Mouse (Mus musculus) stomach, embryonic 15.5 days (tissue): ENCODE measurements around the gene Srms. TPM values are rescaled to one million over a fixed set of nuclear protein-coding genes. Genes with fewer than 3 reads are reported as not detected.

ENCODE experiments used
- ATAC-seq: fragments of 200-750 bp; cut with Nextera tagmentation; 2 replicates; pipeline ENCODE4 v1.8.0; 2017; ENCODE audit warnings: low read depth, moderate number of reproducible peaks, moderate TSS enrichment; ENCODE audit not compliant: insufficient read depth, low FRiP score
- H3K27ac ChIP-seq: fragments of 300-500 bp; sonication (generic); 2 replicates; pipeline ENCODE4 v1.5.1; 2015; ENCODE audit warnings: mild to moderate bottlenecking, inconsistent platforms
- H3K27me3 ChIP-seq: fragments of 300-500 bp; sonication (generic); replicated peaks from 2 replicates; pipeline ENCODE4 v1.6.1; 2015; ENCODE audit warnings: inconsistent platforms
- H3K36me3 ChIP-seq: fragments of 300-500 bp; sonication (generic); 2 replicates; pipeline ENCODE4 v1.6.1; 2015; ENCODE audit warnings: inconsistent platforms
- H3K4me1 ChIP-seq: fragments of 300-500 bp; sonication (generic); 2 replicates; pipeline ENCODE4 v1.6.1; 2015; ENCODE audit warnings: inconsistent platforms
- H3K4me2 ChIP-seq: fragments of 300-500 bp; sonication (generic); 2 replicates; pipeline ENCODE4 v1.6.1; 2015; ENCODE audit warnings: mild to moderate bottlenecking, inconsistent platforms
- H3K4me3 ChIP-seq: fragments of 300-500 bp; sonication (generic); replicated peaks from 2 replicates; pipeline ENCODE4 v1.5.1; 2015; ENCODE audit warnings: inconsistent platforms
- H3K9ac ChIP-seq: fragments of 300-500 bp; sonication (generic); 2 replicates; pipeline ENCODE4 v1.6.1; 2015; ENCODE audit warnings: inconsistent platforms
- H3K9me3 ChIP-seq: fragments of 300-500 bp; sonication (generic); 2 replicates; pipeline ENCODE4 v1.6.1; 2016; ENCODE audit warnings: inconsistent platforms
- WGBS: fragments of 180-500 bp; shearing (Covaris S2); methylation state at CpG from one replicate; pipeline ENCODE4 v1.1.7; 2015; 5-methylcytosine and 5-hydroxymethylcytosine counted together
- polyA plus RNA-seq: library from polyadenylated mRNA; unstranded; fragments of >200 nt; fragmentation: Nextera tagmentation; extraction: Ambion mirVana; gene quantifications from 2 replicates; pipeline ENCODE4 v1.2.1, GENCODE M21; 2015

Gene Srms
- polyA plus RNA-seq, 1 experiment from 2014 or later = 0.18 TPM

- H3K9me3 ChIP-seq = no peaks in the 10 kb centered on the region
- peaks cover 11% of the 10 kb centered on the region for H3K4me1 ChIP-seq
- no peak overlapping the region for H3K9ac ChIP-seq
- no peaks in the 10 kb centered on the region for H3K27me3 ChIP-seq
- no peak overlapping the region for H3K4me2 ChIP-seq
- 88% methylated on average over 1 of the region's 1 CpGs for WGBS
- 0 out of 2 replicates have a peak overlapping the region, but pooled peaks have one; percentile 95 for H3K27ac ChIP-seq
- ATAC-seq = no peak
- H3K4me3 ChIP-seq = no peak overlapping the region
- no peaks in the 10 kb centered on the region for H3K36me3 ChIP-seq
Observed at GRCm38 (mm10) chr2:181189321-181189720, 23.7 kb downstream of the Srms start.

- H3K9me3 ChIP-seq = no peaks in the 10 kb centered on the region
- 0 out of 2 replicates have a peak overlapping the region, but pooled peaks have one; percentile 11 for H3K4me3 ChIP-seq
- peak overlapping the region; percentile 95; the same call in 1 of the 2 replicates for H3K27ac ChIP-seq
- H3K27me3 ChIP-seq = no peaks in the 10 kb centered on the region
- H3K36me3 ChIP-seq = no peaks in the 10 kb centered on the region
- H3K4me2 ChIP-seq = peak overlapping the region; percentile 92
- WGBS = 53% methylated on average over 2 of the region's 2 CpGs
- ATAC-seq = no peak
- peaks cover 11% of the 10 kb centered on the region for H3K4me1 ChIP-seq
- H3K9ac ChIP-seq = no peak overlapping the region
Observed at GRCm38 (mm10) chr2:181188681-181189080, 24.3 kb downstream of the Srms start.

GRCm38 (mm10) chr2:181187121-181188000 lies 25.6 kb downstream of the Srms start, which contains the start of gene Ppdpf:
Gene Ppdpf, plus strand, starts transcription at chr2:181187247.
- H3K27me3 ChIP-seq = no peaks in the 10 kb centered on the region
- no peaks in the 10 kb centered on the region for H3K36me3 ChIP-seq
- peak within 1 kb of the TSS; percentile 66 for H3K9ac ChIP-seq
- peak within 1 kb of the TSS; percentile 75 for H3K4me3 ChIP-seq
- peak within 1 kb of the TSS; percentile 92 for H3K4me2 ChIP-seq
- H3K4me1 ChIP-seq = peaks cover 11% of the 10 kb centered on the region
- no peaks in the 10 kb centered on the region for H3K9me3 ChIP-seq
- peak; percentile 97 for ATAC-seq
- H3K27ac ChIP-seq = peak within 1 kb of the TSS; percentile 95
- WGBS = under 1% methylated on average over 64 of the region's 64 CpGs

GRCm38 (mm10) chr2:181186635-181187034 lies 26.4 kb downstream of the Srms start:
- peak overlapping the region; percentile 30; the same call in 1 of the 2 replicates for H3K9ac ChIP-seq

GRCm38 (mm10) chr2:181180898-181181297 lies 32.1 kb downstream of the Srms start:
- Histone ChIP-seq H3K36me3 (no peaks in the 10 kb centered on the region), H3K9me3 (no peaks in the 10 kb centered on the region), H3K9ac (no peak overlapping the region), H3K4me3 (no peak overlapping the region), H3K27ac (no peak overlapping the region), H3K4me1 (no peaks in the 10 kb centered on the region), H3K27me3 (no peaks in the 10 kb centered on the region), H3K4me2 (no peak overlapping the region)
- no peak for ATAC-seq
- 71% methylated on average over 6 of the region's 6 CpGs for WGBS

More at GRCm38 (mm10) chr2:181186635-181187034, 26.4 kb downstream of the Srms start:
- Histone ChIP-seq H3K27me3 (no peaks in the 10 kb centered on the region), H3K4me1 (peaks cover 11% of the 10 kb centered on the region), H3K4me3 (peak overlapping the region; percentile 75), H3K9me3 (no peaks in the 10 kb centered on the region), H3K4me2 (peak overlapping the region; percentile 92), H3K36me3 (no peaks in the 10 kb centered on the region), H3K27ac (peak overlapping the region; percentile 95)
- peak; percentile 75 for ATAC-seq
- under 1% methylated on average over 14 of the region's 14 CpGs for WGBS

GRCm38 (mm10) chr2:181178471-181178870 lies 34.5 kb downstream of the Srms start:
- Histone ChIP-seq H3K9me3 (no peaks in the 10 kb centered on the region), H3K9ac (no peak overlapping the region), H3K36me3 (no peaks in the 10 kb centered on the region), H3K4me1 (no peaks in the 10 kb centered on the region), H3K4me3 (no peak overlapping the region), H3K27me3 (no peaks in the 10 kb centered on the region), H3K4me2 (no peak overlapping the region), H3K27ac (no peak overlapping the region)
- ATAC-seq = no peak
- WGBS = 78% methylated on average over 5 of the region's 5 CpGs

GRCm38 (mm10) chr2:181178015-181178414 lies 35.0 kb downstream of the Srms start:
- no peak overlapping the region for H3K9ac ChIP-seq
- H3K4me3 ChIP-seq = no peak overlapping the region
- 74% methylated on average over 3 of the region's 3 CpGs for WGBS
- H3K4me1 ChIP-seq = no peaks in the 10 kb centered on the region
- H3K27me3 ChIP-seq = no peaks in the 10 kb centered on the region
- no peak overlapping the region for H3K27ac ChIP-seq
- H3K4me2 ChIP-seq = no peak overlapping the region
- no peaks in the 10 kb centered on the region for H3K36me3 ChIP-seq
- ATAC-seq = no peak
- no peaks in the 10 kb centered on the region for H3K9me3 ChIP-seq

GRCm38 (mm10) chr2:181174646-181175045 lies 38.3 kb downstream of the Srms start:
- Histone ChIP-seq H3K36me3 (no peaks in the 10 kb centered on the region), H3K9ac (no peak overlapping the region), H3K4me1 (no peaks in the 10 kb centered on the region), H3K4me2 (no peak overlapping the region), H3K27me3 (no peaks in the 10 kb centered on the region), H3K27ac (no peak overlapping the region), H3K9me3 (no peaks in the 10 kb centered on the region), H3K4me3 (no peak overlapping the region)
- WGBS = 81% methylated on average over 3 of the region's 3 CpGs
- no peak for ATAC-seq

- no peaks in the 10 kb centered on the region for H3K27me3 ChIP-seq
- no peak for ATAC-seq
- no peaks in the 10 kb centered on the region for H3K36me3 ChIP-seq
- no peak overlapping the region for H3K4me2 ChIP-seq
- H3K9me3 ChIP-seq = no peaks in the 10 kb centered on the region
- no peak overlapping the region for H3K27ac ChIP-seq
- no peak overlapping the region for H3K9ac ChIP-seq
- no peaks in the 10 kb centered on the region for H3K4me1 ChIP-seq
- H3K4me3 ChIP-seq = no peak overlapping the region
- WGBS = 69% methylated on average over 5 of the region's 5 CpGs
Observed at GRCm38 (mm10) chr2:181166469-181166868, 46.5 kb downstream of the Srms start.

GRCm38 (mm10) chr2:181160821-181161220 lies 52.2 kb downstream of the Srms start:
- no peak for ATAC-seq
- WGBS = 61% methylated on average over 4 of the region's 4 CpGs
- no peaks in the 10 kb centered on the region for H3K36me3 ChIP-seq

GRCm38 (mm10) chr2:181159771-181160170 lies 53.2 kb downstream of the Srms start:
- Histone ChIP-seq H3K4me2 (no peak overlapping the region), H3K4me3 (no peak overlapping the region), H3K27me3 (peaks cover 39% of the 10 kb centered on the region), H3K36me3 (no peaks in the 10 kb centered on the region), H3K4me1 (peaks cover 5% of the 10 kb centered on the region; the same call in 1 of the 2 replicates), H3K9me3 (no peaks in the 10 kb centered on the region), H3K27ac (no peak overlapping the region), H3K9ac (no peak overlapping the region)
- ATAC-seq = no peak; the same call in 1 of the 2 replicates
- 0% methylated on average over 2 of the region's 2 CpGs for WGBS

More at GRCm38 (mm10) chr2:181160821-181161220, 52.2 kb downstream of the Srms start:
- Histone ChIP-seq H3K9me3 (no peaks in the 10 kb centered on the region), H3K9ac (no peak overlapping the region), H3K4me2 (no peak overlapping the region), H3K27ac (no peak overlapping the region), H3K27me3 (peaks cover 28% of the 10 kb centered on the region), H3K4me1 (peaks cover 5% of the 10 kb centered on the region; the same call in 1 of the 2 replicates), H3K4me3 (no peak overlapping the region)

GRCm38 (mm10) chr2:181159091-181159514 lies 53.9 kb downstream of the Srms start:
- H3K4me1 ChIP-seq = peaks cover 5% of the 10 kb centered on the region; the same call in 1 of the 2 replicates
- no peak overlapping the region for H3K4me3 ChIP-seq
- no peak overlapping the region for H3K27ac ChIP-seq
- 50% methylated on average over 7 of the region's 7 CpGs for WGBS
- no peaks in the 10 kb centered on the region for H3K9me3 ChIP-seq
- H3K27me3 ChIP-seq = peaks cover 43% of the 10 kb centered on the region
- H3K36me3 ChIP-seq = no peaks in the 10 kb centered on the region
- no peak overlapping the region for H3K4me2 ChIP-seq
- H3K9ac ChIP-seq = no peak overlapping the region
- ATAC-seq = no peak
